Mouse (Mus musculus) lung, postnatal 0 days (tissue): ENCODE data around the gene Ldb1. TPM values are rescaled to one million over a fixed set of nuclear protein-coding genes. Genes with fewer than 3 reads are reported as not detected.
A peak's percentile ranks its signal among the peaks of the same experiment; 100 is the strongest.

Source experiments
- ATAC-seq: fragments of 200-750 bp; cut with Nextera tagmentation; 2 replicates; pipeline ENCODE4 v1.8.0; 2017; ENCODE audit warnings: moderate library complexity
- DNase-seq: peaks from one replicate; pipeline ENCODE4 v3.0.0-alpha.2; 2016; ENCODE audit warnings: low spot score
- H3K27ac ChIP-seq: fragments of 300-500 bp; sonication (generic); 2 replicates; pipeline ENCODE4 v1.5.1; 2014; ENCODE audit warnings: antibody characterized with exemption, mild to moderate bottlenecking, low read length, mixed read lengths
- H3K27me3 ChIP-seq: fragments of 300-500 bp; sonication (generic); replicated peaks from 2 replicates; pipeline ENCODE4 v1.6.1; 2014; ENCODE audit warnings: low read length, mixed read lengths; ENCODE audit not compliant: insufficient read depth
- H3K36me3 ChIP-seq: fragments of 300-500 bp; sonication (generic); 2 replicates; pipeline ENCODE4 v1.6.1; 2014; ENCODE audit warnings: low read length, mixed read lengths; ENCODE audit not compliant: insufficient read depth
- H3K4me1 ChIP-seq: fragments of 300-500 bp; sonication (generic); 2 replicates; pipeline ENCODE4 v1.6.1; 2014; ENCODE audit warnings: antibody characterized with exemption, low read depth, low read length, mixed read lengths; ENCODE audit not compliant: insufficient read depth
- H3K4me2 ChIP-seq: fragments of 300-500 bp; sonication (generic); replicated peaks from 2 replicates; pipeline ENCODE4 v1.6.1; 2014; ENCODE audit warnings: low read depth, mild to moderate bottlenecking, low read length, moderate library complexity, mixed read lengths
- H3K4me3 ChIP-seq: fragments of 300-500 bp; sonication (generic); 2 replicates; pipeline ENCODE4 v1.5.1; 2014; ENCODE audit warnings: low read depth, low read length
- H3K9ac ChIP-seq: fragments of 300-500 bp; sonication (generic); replicated peaks from 2 replicates; pipeline ENCODE4 v1.6.1; 2014; ENCODE audit warnings: low read depth, mild to moderate bottlenecking
- H3K9me3 ChIP-seq: fragments of 300-500 bp; sonication (generic); 2 replicates; pipeline ENCODE4 v1.6.1; 2016; ENCODE audit warnings: low read length, mixed read lengths
- CTCF ChIP-seq: IDR thresholded peaks from 2 replicates; pipeline ENCODE4 v1.5.1; 2016; ENCODE audit warnings: antibody characterized with exemption, mild to moderate bottlenecking
- EP300 ChIP-seq: IDR thresholded peaks from 2 replicates; pipeline ENCODE4 v1.6.1; 2016; ENCODE audit warnings: antibody characterized with exemption, mild to moderate bottlenecking, control low read depth
- WGBS: fragments of 180-500 bp; shearing (Covaris S2); extraction: QIAGEN DNeasy Blood & Tissue Kit; methylation state at CpG from one replicate; pipeline ENCODE4 v1.1.7; 2014; 5-methylcytosine and 5-hydroxymethylcytosine counted together
- polyA plus RNA-seq: library from polyadenylated mRNA; unstranded; fragments of >200 nt; fragmentation: Nextera tagmentation; extraction: Ambion mirVana; gene quantifications from 2 replicates; pipeline ENCODE4 v1.2.1, GENCODE M21; 2015

The Ldb1 gene
- polyA plus RNA-seq, 1 experiment from 2014 or later = 107 TPM

DNA sequence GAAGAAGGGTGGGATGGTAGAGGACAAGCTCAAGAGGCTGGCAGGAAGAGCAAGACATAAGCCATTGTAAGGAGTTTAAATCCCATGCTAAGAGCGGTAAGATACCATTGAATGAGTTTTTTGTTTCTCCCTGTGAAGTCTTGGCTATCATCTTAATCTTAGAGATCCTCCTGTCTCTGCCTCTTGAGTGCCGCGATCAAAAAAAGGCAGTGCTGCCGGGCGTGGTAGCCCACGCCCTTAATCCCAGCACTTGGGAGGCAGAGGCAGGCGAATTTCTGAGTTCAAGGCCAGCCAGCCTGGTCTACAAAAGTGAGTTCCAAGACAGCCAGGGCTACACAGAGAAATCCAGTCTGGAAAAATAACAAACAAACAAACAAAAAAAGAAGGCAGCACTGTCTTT lies 13.5 kb upstream of the Ldb1 start:
- TF ChIP-seq CTCF = no peak
- TF ChIP-seq EP300 = no peak
- H3K4me1 ChIP-seq = 0 out of 2 replicates have a peak, but pooled peaks cover 7% of the 10 kb centered on the region
- no peaks in the 10 kb centered on the region for H3K27me3 ChIP-seq
- no peak overlapping the region for H3K4me3 ChIP-seq
- H3K9me3 ChIP-seq = no peaks in the 10 kb centered on the region
- H3K4me2 ChIP-seq = no peak overlapping the region
- ATAC-seq (no peak), DNase-seq (no peak)
- H3K27ac ChIP-seq = no peak overlapping the region
- WGBS = 95% methylated on average over 7 of the region's 7 CpGs
- H3K36me3 ChIP-seq = peaks cover 16% of the 10 kb centered on the region; the same call in 1 of the 2 replicates
- H3K9ac ChIP-seq = no peak overlapping the region

GRCm38 (mm10) chr19:46056947-46057607 lies 12.1 kb upstream of the Ldb1 start:
- Histone ChIP-seq H3K27me3 (no peaks in the 10 kb centered on the region), H3K9me3 (no peaks in the 10 kb centered on the region), H3K9ac (peak overlapping the region; percentile 55), H3K36me3 (0 out of 2 replicates have a peak, but pooled peaks cover 5% of the 10 kb centered on the region), H3K27ac (peak overlapping the region; percentile 92), H3K4me3 (peak overlapping the region; percentile 55), H3K4me1 (0 out of 2 replicates have a peak, but pooled peaks cover 7% of the 10 kb centered on the region), H3K4me2 (peak overlapping the region; percentile 87)
- ATAC-seq (peak; percentile 63), DNase-seq (peak; percentile 88)
- TF ChIP-seq CTCF (peak; percentile 67), EP300 (peak; percentile 46)
- WGBS = 2% methylated on average over 27 of the region's 42 CpGs

- Histone ChIP-seq H3K36me3 (no peaks in the 10 kb centered on the region), H3K4me1 (0 out of 2 replicates have a peak, but pooled peaks cover 7% of the 10 kb centered on the region), H3K4me3 (peak overlapping the region; percentile 55), H3K27ac (peak overlapping the region; percentile 92), H3K9ac (peak overlapping the region; percentile 55), H3K4me2 (peak overlapping the region; percentile 87), H3K27me3 (no peaks in the 10 kb centered on the region), H3K9me3 (no peaks in the 10 kb centered on the region)
- peak; percentile 97 for ATAC-seq
- peak; percentile 99 for DNase-seq
- no peak for TF ChIP-seq CTCF
- no peak for TF ChIP-seq EP300
- under 1% methylated on average over 51 of the region's 52 CpGs for WGBS
Observed at GRCm38 (mm10) chr19:46056388-46056946, 11.5 kb upstream of the Ldb1 start.

DNA sequence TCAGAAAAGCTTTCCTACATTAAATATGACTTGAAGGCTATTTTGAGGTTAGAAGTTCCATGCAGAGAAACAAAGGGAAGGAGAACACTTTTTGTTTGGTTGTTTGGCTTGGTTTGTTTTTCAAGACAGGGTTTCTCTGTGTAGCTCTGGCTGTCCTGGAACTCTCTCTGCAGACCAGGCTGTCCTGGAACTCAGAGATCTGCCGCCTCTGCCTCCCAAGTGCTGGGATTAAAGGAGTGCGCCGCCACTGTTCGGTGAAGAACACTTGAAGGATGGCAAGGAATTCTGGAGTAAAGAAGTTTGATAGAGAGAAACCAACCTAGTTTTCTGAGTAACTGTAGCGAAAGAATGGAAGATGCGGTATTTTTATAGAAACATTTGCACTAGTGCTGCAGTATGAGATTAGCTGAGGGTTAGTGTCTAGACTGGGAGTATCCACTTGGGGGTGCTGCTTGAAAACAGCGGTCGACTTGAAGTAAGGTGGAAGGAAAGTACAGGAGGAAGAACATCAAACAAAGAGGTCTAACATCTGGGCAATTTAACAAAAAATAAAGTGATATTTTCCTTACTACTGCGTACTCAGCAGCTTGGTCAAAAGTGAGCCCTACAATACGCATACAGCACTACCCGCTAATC lies 10.9 kb upstream of the Ldb1 start:
- H3K4me2 ChIP-seq = peak overlapping the region; percentile 87
- no peaks in the 10 kb centered on the region for H3K9me3 ChIP-seq
- no peak overlapping the region for H3K27ac ChIP-seq
- H3K27me3 ChIP-seq = no peaks in the 10 kb centered on the region
- H3K36me3 ChIP-seq = no peaks in the 10 kb centered on the region
- TF ChIP-seq CTCF (peak; percentile 72), EP300 (no peak)
- WGBS = 2% methylated on average over 11 of the region's 11 CpGs
- peak; percentile 76 for ATAC-seq
- H3K4me1 ChIP-seq = 0 out of 2 replicates have a peak, but pooled peaks cover 7% of the 10 kb centered on the region
- H3K9ac ChIP-seq = no peak overlapping the region
- peak overlapping the region; percentile 55 for H3K4me3 ChIP-seq
- DNase-seq = peak; percentile 91

- Histone ChIP-seq H3K4me2 (no peak overlapping the region), H3K4me1 (peaks cover 4% of the 10 kb centered on the region; the same call in 1 of the 2 replicates), H3K9me3 (no peaks in the 10 kb centered on the region), H3K27me3 (no peaks in the 10 kb centered on the region), H3K36me3 (no peaks in the 10 kb centered on the region), H3K9ac (no peak overlapping the region), H3K4me3 (no peak overlapping the region), H3K27ac (no peak overlapping the region)
- no peak for ATAC-seq
- TF ChIP-seq EP300 (no peak), CTCF (no peak)
- WGBS = 61% methylated on average over 2 of the region's 2 CpGs
- DNase-seq = no peak
Observed at GRCm38 (mm10) chr19:46050462-46050861, 5.4 kb upstream of the Ldb1 start.

- Histone ChIP-seq H3K27ac (no peak overlapping the region), H3K4me2 (no peak overlapping the region), H3K4me3 (no peak overlapping the region), H3K9ac (no peak overlapping the region), H3K4me1 (peaks cover 5% of the 10 kb centered on the region; the same call in 1 of the 2 replicates), H3K27me3 (no peaks in the 10 kb centered on the region), H3K9me3 (no peaks in the 10 kb centered on the region), H3K36me3 (no peaks in the 10 kb centered on the region)
- no peak for ATAC-seq
- WGBS = 43% methylated on average over 4 of the region's 4 CpGs
- peak; percentile 8 for DNase-seq
- no peak for TF ChIP-seq EP300
- TF ChIP-seq CTCF = no peak
Observed at GRCm38 (mm10) chr19:46049129-46049528, 4.1 kb upstream of the Ldb1 start.
